Mouse (Mus musculus) WW6 (cell line): Measurements from ENCODE around the gene Hist1h1d.
"Not testable (repeated sequence)": the region's sequence is repeated elsewhere in the genome, so short reads cannot be mapped to it uniquely, and the experiment has no call there.

Experiments used
- DNase-seq: peaks from one replicate; pipeline ENCODE4 v3.0.0-alpha.2; 2013; ENCODE audit warnings: low read depth, low spot score

Gene Hist1h1d

DNA sequence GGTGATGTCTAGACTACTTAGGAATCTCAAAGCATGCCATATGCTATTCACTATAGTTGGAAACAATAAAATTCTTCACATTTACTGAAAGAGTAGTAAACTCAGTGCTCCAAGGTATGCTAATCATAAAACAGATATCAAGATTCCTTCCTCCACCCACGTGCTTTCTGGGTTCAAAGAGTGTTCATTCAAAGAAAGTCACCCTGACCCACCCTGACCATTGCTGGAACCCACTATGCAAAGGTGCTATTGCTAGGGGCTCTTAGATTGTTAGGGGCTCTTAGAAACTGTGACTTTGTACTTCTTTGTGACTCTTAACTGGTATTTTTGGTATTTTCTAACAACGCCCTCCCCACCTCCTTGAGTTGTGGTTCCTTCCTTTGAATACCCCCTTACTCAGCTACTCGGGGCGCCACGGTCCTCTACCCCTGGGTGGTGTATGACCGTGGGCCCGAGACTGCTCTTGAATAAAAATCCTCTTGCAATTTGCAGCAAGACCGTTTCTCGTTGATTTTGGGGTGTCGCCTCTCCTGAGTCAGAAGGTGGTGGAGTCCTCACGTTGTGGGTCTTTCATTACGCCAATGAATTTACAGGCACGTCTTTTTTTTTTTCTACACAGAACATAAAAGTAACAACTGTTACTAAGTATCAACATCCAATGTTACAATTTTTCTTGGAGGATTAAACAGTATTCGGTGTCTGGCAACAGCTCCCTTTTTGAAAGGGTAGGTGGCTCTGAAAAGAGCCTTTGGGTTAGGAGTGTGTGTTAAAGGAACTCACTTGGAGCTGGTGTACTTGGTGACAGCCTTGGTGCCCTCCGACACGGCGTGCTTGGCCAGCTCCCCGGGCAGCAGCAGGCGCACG, 20.2 kb downstream of the Hist1h1d start:
- not testable (repeated sequence) for DNase-seq

DNA sequence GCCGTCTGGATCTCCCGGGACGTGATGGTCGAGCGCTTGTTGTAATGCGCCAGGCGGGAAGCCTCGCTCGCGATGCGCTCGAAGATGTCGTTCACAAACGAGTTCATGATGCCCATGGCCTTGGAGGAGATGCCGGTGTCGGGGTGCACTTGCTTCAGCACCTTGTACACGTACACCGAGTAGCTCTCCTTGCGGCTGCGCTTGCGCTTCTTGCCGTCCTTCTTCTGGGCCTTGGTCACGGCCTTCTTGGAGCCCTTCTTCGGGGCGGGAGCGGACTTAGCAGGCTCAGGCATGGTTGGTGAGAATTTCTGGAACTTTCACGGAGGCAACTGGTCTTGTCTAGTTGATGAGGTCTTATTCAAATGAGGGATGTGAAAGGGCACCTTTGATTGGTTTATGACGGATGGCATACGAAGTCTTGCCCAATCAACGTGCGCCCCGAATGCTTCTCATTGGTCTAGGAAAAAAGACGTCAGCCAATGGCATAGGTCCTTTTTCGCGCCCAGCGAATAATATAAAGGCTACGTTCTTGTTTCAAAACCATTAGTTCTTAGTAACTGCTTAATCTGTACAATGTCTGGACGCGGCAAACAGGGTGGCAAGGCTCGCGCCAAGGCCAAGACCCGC, 20.9 kb downstream of the Hist1h1d start, which contains the start of the genes Hist1h2bf and Hist1h2ad:
Gene Hist1h2bf (minus strand): TSS at position 299 of the 627 bp plus-strand sequence.
Gene Hist1h2ad (plus strand): TSS at position 484 of the 627 bp plus-strand sequence.
- not testable (repeated sequence) for DNase-seq

DNA sequence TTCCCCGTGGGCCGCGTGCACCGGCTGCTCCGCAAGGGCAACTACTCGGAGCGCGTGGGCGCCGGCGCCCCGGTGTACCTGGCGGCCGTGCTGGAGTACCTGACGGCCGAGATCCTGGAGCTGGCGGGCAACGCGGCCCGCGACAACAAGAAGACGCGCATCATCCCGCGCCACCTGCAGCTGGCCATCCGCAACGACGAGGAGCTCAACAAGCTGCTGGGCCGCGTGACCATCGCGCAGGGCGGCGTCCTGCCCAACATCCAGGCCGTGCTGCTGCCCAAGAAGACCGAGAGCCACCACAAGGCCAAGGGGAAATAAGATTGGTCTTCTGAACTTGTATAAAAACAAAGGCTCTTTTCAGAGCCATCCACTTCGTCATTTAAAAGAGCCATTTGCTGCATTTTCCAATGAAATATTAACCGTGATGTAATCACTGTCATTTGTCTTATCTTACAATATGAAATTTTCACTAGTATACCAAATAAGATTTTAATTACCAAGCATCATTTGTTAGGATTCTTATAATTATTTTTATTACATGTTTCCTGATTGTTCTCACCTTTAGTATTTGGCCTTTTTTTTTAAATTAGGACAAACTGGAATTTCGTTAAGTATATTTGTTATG, 21.6 kb downstream of the Hist1h1d start:
- not testable (repeated sequence) for DNase-seq

DNA sequence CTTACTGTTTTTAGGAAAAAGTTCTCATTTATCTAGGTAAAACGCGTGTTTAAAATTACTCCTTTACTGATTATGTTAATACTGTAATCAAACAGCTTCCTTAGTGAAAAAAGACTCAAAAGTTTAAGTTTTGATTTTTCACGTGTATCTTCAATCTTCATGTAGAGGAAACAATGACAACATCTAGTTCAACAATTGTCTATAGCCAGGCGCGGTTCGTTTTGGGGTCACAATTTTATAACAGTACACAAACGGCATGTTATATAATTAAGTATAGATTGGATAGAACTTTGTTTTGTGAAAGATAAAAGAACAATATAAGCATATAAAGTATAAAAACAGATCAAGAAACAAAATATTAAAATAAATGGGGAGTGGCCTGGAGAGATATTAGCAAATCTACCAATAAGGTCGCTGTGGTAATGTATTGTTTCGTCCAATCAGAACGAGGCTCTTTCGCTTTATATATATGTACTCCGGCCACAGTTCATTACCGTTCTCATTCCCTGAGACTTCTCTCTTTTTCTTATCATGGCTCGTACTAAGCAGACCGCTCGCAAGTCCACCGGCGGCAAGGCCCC, 22.3 kb downstream of the Hist1h1d start, which contains the start of gene Hist1h3d:
Gene Hist1h3d (plus strand): TSS at position 493 of the 581 bp plus-strand sequence.
- DNase-seq, result no peak

DNA sequence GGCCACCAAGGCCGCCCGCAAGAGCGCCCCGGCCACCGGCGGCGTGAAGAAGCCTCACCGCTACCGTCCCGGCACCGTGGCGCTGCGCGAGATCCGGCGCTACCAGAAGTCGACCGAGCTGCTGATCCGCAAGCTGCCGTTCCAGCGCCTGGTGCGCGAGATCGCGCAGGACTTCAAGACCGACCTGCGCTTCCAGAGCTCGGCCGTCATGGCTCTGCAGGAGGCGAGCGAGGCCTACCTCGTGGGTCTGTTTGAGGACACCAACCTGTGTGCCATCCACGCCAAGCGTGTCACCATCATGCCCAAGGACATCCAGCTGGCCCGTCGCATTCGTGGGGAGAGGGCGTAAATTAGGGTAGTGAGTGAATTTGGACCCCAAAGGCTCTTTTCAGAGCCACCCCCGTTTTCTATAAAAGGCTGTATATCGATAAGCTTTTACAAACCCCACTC, 22.8 kb downstream of the Hist1h1d start:
- DNase-seq, result not testable (repeated sequence)

DNA sequence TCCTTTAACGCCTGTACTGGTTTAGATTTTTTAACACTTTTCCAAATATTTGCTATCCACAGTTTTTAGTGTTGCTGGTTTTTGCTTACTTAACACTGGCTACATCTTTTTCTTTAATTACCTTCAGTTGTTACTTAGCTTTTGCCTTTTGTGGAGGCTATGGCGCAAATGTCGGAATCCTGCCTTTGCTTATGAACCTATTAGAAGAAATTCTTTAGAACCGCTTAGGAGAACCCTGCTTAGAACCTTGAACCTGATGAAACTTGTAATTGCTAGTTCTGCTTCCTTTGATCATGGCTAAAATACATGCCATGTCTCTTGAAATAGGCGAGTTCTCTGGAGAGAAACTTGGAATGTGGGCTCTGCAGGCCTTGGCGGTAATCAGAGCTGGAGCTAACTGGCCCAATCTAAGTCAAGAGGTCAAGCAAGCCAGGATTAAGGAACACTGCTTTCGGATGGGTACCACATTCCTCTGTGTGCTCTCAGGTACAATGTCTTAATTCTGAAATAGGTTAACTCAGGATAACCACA, 23.4 kb downstream of the Hist1h1d start:
- DNase-seq, result no peak

DNA sequence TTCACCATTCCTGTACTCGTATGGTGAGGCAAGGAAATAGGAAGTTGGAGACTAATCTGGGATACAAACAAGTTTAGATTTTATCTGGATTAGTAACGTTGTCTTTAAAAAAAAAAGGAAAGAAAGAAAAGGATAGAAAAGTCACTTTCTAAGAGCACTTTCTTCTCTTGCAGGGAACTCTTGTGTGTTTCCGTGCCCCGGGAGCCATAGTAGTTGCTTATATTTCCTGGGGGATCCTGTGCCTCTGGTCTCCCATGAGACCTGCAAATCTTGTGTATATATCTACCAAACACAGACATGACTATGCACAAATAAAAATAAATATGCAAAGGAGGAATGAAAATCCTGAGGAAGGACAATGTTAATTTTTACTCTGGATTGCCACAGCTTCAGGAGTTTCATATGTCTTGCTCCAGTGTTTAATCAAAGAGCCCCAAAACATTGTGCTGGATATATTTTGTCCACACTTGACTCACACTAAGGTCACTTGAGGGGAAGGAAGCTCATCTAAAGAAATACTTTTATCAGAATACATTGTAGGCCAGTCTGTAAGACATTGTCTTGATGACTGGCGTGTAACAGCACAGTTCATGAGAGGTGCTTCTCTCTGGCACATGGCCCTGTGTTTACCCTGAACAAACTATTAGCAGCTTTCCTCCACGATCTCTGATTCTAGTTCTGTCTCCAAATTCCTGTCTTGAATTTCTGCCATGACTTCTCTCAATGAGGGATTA, 24.0 kb downstream of the Hist1h1d start:
- DNase-seq, result no peak

DNA sequence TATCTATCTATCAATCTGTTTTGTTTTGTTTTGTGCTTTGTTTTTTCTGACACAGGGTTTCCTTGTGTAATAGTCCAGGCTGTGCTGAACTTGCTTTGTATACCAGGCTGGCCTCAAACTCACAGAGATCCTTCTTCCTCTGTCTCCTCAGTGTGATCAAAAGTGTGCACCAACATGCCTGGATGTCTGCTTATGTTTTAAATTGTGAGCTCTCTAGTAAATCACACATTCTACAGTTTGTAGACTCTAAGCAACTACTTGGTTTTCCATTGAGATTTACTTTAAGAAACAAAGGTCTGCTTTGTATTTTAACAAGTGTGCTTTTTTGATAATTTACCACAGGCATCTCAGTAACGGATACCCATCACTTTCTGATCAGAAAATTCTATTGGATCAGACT, 24.8 kb downstream of the Hist1h1d start:
- no peak for DNase-seq

DNA sequence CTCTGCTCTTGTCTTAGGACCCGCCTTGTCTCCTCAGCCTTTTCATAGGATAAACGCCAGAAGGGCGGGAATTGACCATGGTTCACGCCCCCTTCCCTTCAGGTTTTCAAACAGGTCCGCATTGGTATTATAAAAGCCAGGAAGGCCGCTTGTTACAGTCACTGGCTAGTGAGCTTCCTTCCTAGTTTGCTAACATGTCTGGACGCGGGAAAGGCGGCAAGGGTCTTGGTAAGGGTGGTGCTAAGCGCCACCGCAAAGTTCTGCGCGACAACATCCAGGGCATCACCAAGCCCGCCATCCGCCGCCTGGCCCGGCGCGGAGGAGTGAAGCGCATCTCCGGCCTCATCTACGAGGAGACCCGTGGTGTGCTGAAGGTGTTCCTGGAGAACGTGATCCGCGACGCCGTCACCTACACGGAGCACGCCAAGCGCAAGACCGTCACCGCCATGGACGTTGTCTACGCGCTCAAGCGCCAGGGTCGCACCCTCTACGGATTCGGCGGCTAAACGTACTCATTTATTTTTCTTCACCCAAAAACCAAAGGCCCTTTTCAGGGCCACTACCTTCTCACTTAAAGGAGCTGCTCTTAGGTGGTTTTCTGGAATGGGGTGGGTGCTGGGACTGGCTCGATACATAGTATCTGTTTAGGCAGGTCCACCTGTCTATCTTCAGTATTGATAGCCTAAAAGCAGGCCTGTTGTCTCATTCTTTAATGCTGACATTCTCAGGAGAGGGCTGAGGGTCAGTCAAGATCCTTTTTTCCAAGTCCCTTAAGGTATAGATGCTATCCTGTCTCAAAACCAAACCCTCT, 28.6 kb downstream of the Hist1h1d start, which contains the start of gene Hist1h4d:
Gene Hist1h4d (plus strand): TSS at position 191 of the 811 bp plus-strand sequence.
- DNase-seq, result no peak

DNA sequence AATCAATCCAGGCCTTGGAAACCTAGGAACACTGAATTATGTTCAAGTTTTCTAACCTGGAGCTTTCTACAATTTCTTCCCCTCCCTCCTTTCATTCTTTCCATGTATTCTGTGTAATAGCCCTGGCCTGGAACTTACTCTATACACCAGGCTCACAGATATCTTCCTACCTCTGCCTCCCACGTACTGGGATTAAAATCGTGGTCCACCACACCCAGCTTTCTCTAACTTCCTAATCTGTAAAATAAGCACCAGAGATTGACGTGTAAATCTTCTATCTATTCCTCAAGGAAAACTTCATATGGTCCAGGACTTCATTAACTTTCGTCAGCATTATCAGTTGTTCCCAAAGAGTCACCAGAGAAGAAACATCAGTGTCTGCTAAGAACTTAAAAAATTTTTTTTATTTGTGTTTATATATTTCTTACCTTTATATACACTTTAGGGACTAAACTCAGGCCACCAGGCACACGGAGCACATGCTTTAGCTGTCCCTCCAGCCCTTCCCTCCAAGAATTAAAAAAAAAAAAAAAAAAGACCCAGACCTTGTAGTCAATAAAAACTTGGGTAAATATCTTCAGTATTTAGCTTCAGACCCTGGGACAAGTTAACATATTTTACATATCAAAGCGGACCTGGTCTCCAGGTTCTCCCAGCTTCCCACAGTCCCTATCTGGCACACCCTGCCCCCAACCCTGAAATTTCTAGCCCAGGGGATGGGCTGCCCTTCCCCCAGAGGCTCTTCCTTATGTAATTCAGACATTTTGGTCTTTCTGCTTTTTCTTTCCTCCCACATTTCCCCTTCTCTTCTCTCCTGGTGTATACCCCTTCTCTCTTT, 29.4 kb downstream of the Hist1h1d start:
- DNase-seq, result no peak

DNA sequence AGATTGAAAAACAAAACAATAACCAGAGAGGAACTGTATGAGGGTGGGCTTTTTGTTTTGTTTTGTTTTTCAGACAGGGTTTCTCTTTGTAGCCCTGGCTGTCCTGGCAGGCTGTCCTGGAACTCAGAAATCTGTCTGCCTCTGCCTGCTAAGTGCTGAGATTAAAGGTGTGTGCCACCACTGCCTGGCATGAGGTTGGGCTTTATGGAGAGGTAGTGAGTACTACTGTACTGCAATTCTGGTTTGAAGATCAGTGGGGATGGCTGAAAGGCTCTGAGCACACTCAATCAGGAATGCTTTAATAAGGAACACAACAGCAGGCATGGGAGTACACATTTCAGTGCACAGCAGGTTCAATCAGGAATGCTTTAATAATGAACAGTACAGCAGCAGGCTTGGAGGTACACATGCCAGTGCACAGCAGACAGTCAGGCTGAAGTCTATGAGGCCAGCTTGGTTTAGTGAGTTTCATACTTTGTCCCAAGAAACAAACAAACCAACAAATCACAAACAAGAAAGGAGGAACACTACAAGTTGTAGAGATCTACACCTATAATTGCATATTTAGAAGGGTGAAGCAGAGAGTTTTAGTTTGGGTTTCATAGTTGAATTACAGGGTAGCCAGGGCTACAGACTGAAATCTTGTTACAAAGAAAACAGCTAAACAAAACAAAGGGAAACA, 30.5 kb downstream of the Hist1h1d start:
- DNase-seq, result no peak

DNA sequence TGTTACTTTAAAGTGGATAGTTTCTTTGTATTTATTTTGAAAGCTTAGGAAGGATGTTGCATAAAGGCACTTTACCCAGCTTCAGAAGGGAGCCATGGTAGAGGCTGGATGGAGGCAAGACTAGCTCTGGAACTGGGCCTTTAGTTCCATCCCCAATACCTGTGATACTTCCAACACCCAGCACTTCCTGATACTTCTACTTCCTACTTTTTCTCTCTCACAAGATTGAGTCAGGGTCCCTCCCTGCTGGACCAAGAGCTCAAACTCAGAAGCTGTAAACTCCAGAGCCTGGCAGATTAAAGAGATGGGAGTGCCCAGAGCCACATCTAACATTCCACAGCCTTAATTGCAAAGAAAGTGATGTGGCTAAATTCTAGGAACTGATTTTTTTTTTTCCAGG, 31.3 kb downstream of the Hist1h1d start:
- no peak for DNase-seq

DNA sequence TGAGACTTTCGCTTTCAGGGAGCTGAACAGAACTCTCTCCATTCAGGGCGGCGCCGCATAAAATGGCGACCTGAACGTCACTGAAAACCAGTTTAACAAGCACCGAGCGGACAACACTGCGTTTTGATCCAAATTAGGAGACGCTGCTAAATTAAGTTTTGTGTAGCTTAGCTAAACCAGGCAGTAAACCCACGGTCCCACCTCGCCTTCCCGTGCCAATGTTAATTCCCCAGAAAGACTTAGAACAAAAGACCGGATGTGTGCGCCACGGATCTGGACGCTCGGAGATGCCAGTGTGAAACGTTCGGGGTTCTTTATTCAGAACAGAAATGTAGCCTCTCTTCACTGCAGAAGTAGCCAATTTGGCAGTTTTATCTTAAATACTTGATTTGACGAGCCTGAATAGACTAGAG, 32.0 kb downstream of the Hist1h1d start:
- DNase-seq, result no peak

DNA sequence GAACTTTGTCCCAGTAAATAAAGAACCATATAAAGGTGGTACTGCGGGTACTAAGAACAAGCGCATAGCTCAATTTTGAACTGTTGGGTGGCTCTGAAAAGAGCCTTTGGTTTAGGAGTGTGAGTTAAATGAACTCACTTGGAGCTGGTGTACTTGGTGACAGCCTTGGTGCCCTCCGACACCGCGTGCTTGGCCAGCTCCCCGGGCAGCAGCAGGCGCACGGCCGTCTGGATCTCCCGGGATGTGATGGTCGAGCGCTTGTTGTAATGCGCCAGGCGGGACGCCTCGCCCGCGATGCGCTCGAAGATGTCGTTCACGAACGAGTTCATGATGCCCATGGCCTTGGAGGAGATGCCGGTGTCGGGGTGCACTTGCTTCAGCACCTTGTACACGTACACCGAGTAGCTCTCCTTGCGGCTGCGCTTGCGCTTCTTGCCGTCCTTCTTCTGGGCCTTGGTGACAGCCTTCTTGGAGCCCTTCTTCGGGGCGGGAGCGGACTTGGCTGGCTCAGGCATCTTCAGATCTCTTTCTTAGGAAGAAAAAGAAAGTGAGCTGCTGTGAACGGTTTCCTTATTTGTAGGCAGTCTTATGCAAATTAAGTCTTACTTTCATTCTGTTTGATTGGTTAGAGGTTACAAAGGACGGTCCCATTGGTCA, 32.5 kb downstream of the Hist1h1d start:
- not testable (repeated sequence) for DNase-seq

DNA sequence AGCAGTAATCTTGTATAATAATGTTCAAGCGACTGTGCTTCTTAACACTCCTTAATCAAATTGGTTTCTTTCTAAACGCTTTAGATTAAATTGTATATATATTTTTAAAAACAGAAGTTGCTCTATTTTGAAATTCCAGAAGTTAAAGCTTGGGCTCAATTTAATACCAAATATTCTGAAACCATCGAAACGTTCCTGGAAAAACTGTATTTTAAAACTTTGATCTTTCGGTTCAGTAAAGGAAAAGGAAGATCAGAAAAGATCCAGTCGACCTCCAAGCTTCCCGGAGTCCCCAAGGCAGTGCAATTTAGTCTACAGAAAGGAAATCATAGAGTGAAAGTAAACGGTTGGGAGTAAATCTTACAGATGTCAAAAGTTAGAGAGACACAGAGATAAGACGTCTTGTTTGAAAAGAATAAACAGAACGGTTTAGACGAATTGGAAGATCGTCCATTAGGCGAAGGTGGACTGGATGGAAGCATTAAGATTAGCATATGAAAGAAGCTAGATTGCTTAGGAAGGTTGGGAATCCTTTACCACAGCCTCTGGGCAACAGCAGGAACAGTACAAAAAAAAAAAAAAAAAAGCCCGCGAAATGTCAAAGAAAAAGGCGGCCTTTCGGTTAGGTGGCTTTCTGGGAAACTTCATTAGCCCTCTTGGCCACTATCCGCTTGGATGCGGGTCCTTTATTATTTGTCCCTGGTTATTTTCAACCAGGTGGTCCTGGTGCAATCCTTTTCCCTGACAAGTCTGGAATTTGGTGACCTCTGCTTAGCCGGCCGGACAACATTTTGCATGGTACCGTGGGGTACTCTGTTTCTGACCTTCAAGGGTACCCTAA, 33.3 kb downstream of the Hist1h1d start:
- DNase-seq, result no peak

DNA sequence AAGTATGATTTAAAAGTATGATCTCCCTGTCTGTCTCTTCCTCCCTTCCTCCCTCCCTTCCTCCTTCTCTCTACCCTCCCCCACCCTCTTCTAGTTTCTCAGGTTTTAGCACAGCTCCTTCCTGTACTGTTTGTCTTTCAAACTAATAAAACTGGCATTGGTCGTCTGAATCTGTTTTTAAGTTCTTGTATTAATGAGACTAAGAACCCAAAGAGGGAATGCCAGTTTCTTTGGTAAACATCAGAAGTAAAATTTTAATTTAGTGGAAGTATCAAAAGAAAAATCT, 33.8 kb downstream of the Hist1h1d start:
- no peak for DNase-seq

DNA sequence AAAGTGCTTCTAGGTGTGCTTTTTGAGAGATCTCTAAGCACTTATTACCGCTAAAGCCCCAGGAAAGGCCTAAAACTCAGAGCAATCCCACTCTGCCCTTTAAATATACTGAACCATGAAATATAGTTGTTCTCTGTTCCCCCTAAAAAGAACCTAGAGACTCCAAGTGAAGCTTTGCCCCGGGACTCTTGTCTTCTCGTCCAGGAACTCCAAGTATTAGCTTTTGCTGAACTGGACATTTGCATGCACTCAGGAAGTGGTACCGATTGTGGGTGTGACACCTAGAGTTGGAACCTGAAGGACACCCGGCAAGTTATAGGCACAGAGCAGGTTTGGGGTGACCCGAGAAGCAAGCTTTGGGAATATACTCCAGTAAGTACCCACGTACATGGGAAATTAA, 38.1 kb downstream of the Hist1h1d start:
- no peak for DNase-seq
